14 mouse cellular contexts compared by ENCODE assay signal in genomic region chr7:16441241-16441640, GRCm38 (mm10). TPM values are rescaled to one million over a fixed set of nuclear protein-coding genes. Genes with fewer than 3 reads are reported as not detected.
A peak's percentile ranks its signal among the peaks of the same experiment; 100 is the strongest.
DNase-seq lines count a peak whose midpoint lies in the region; ATAC-seq and TF ChIP-seq lines count a peak whose summit lies in the region.
"Had no signal": no experiment of that assay in that cellular context is flagged by ENCODE, and none has a peak within 500 bp of the region (broad histone marks: within the 10 kb centered on the region; RNA-seq: fewer than 3 reads in every experiment).

No protein-coding gene starts in this region.

- peaks cover 5% of the 10 kb centered on the region; the same call in 1 of the 2 replicates for H3K36me3 ChIP-seq in forebrain, postnatal 0 days (ENCODE audit: insufficient read depth)
- peaks cover 10% of the 10 kb centered on the region for H3K36me3 ChIP-seq in forebrain, embryonic 13.5 days (ENCODE audit: poor library complexity, severe bottlenecking)
- H3K36me3 ChIP-seq in thymus, adult 2 months (ENCODE audit: control insufficient read depth, insufficient read depth, low read length), result peaks cover under 1% of the 10 kb centered on the region; the same call in 1 of the 2 replicates

- peak; percentile 22; the same call in 1 of the 2 replicates for TF ChIP-seq CTCF in forebrain, postnatal 0 days (IDR thresholded peaks at IDR 0.05; ENCODE audit: low read depth)
- no peak for TF ChIP-seq CTCF in thymus, adult 2 months (IDR thresholded peaks at IDR 0.05; ENCODE audit: borderline replicate concordance, control insufficient read depth, extremely low read depth, insufficient read depth, low read length, poor library complexity)

- no peak overlapping the region for H3K4me2 ChIP-seq in forebrain, postnatal 0 days (ENCODE audit: low read depth)
- no peak overlapping the region for H3K4me2 ChIP-seq in forebrain, embryonic 13.5 days

- no peaks in the 10 kb centered on the region for H3K9me3 ChIP-seq in forebrain, postnatal 0 days (ENCODE audit: low read length)
- H3K9me3 ChIP-seq in forebrain, embryonic 13.5 days (replicated peaks), result no peaks in the 10 kb centered on the region

- no peak overlapping the region for H3K27ac ChIP-seq in forebrain, postnatal 0 days (ENCODE audit: low read depth, low read length)
- H3K27ac ChIP-seq in forebrain, embryonic 13.5 days, result no peak overlapping the region
- no peak overlapping the region for H3K27ac ChIP-seq in thymus, adult 2 months (ENCODE audit: control insufficient read depth, insufficient read depth, low read length)
- H3K27ac ChIP-seq: macrophage had no signal

- no peak overlapping the region for H3K9ac ChIP-seq in forebrain, postnatal 0 days
- H3K9ac ChIP-seq in forebrain, embryonic 13.5 days, result no peak overlapping the region

- H3K4me1 ChIP-seq in forebrain, postnatal 0 days (ENCODE audit: insufficient read depth), result no peaks in the 10 kb centered on the region
- no peaks in the 10 kb centered on the region for H3K4me1 ChIP-seq in forebrain, embryonic 13.5 days
- no peaks in the 10 kb centered on the region for H3K4me1 ChIP-seq in thymus, adult 2 months (replicated peaks; ENCODE audit: control insufficient read depth, insufficient read depth, low read length)

- no peak for DNase-seq in forebrain, postnatal 0 days
- DNase-seq in thymus, adult 2 months, result peak; percentile 40
- no peak for DNase-seq in thymus, adult 18-20 months
- peak; percentile 72 for DNase-seq in induced T-regulatory cell, adult 2 months (ENCODE audit: low read depth)
- DNase-seq in right cerebral cortex, postnatal 36 days (ENCODE audit: low spot score in 2 of 2), result no peak
- DNase-seq in kidney, adult 8-10 months, result no peak
- no peak for DNase-seq in frontal cortex, postnatal 25 days (ENCODE audit: low spot score in 2 of 2)
- DNase-seq: cerebellum, postnatal 25 days; kidney, postnatal 25 days; right cerebral cortex, postnatal 4 days had no signal

- TF ChIP-seq POLR2A in thymus, adult 2 months (IDR thresholded peaks at IDR 0.05; ENCODE audit: control insufficient read depth, extremely low read depth, insufficient read depth, low read length, poor library complexity), result no peak

- no peak for ATAC-seq in forebrain, postnatal 0 days
- no peak for ATAC-seq in forebrain, embryonic 13.5 days

- H3K27me3 ChIP-seq in forebrain, postnatal 0 days (ENCODE audit: insufficient read depth, low read length), result no peaks in the 10 kb centered on the region
- no peaks in the 10 kb centered on the region for H3K27me3 ChIP-seq in forebrain, embryonic 13.5 days
- H3K27me3 ChIP-seq in thymus, adult 2 months (ENCODE audit: control insufficient read depth, insufficient read depth, low read length), result no peaks in the 10 kb centered on the region

- no peak overlapping the region for H3K4me3 ChIP-seq in forebrain, postnatal 0 days (ENCODE audit: low read depth, low read length)
- H3K4me3 ChIP-seq in forebrain, embryonic 13.5 days, result no peak overlapping the region
- no peak overlapping the region for H3K4me3 ChIP-seq in thymus, adult 2 months (ENCODE audit: control insufficient read depth, insufficient read depth, low read length)

RNA-seq across cellular contexts. Expression of gene Tmem160, which starts 11.3 kb away (rescaled TPM):
- 40.1 and 61.2 TPM in 2 replicates for total RNA-seq in forebrain, postnatal 0 days (2014; rRNA removed)
- polyA plus RNA-seq in forebrain, postnatal 0 days (2015; fragmentation: Nextera tagmentation; extraction: Ambion mirVana), result 105 and 130 TPM in 2 replicates
- 55.7 and 56.4 TPM in 2 replicates for polyA plus RNA-seq in forebrain, embryonic 13.5 days (2015; fragmentation: Nextera tagmentation; extraction: Ambion mirVana)
- polyA plus RNA-seq in thymus, adult 2 months (2012; rRNA removed), result 225 and 228 TPM in 2 replicates

RNA-seq across cellular contexts. Expression of gene Npas1, which starts 36.3 kb away (rescaled TPM):
- 10.1 and 10.2 TPM in 2 replicates for total RNA-seq in forebrain, postnatal 0 days (2014; rRNA removed)
- polyA plus RNA-seq in forebrain, postnatal 0 days (2015; fragmentation: Nextera tagmentation; extraction: Ambion mirVana), result 12.6 and 14.7 TPM in 2 replicates
- 2.1 and 3.4 TPM in 2 replicates for polyA plus RNA-seq in forebrain, embryonic 13.5 days (2015; fragmentation: Nextera tagmentation; extraction: Ambion mirVana)
- polyA plus RNA-seq in thymus, adult 2 months (2012; rRNA removed), result 0.17 and 0.28 TPM in 2 replicates
- total RNA-seq: gastrocnemius, postnatal 4 days; hematopoietic stem cell, adult 5-6 weeks had no signal
- polyA plus RNA-seq: macrophage had no signal

RNA-seq across cellular contexts. Expression of gene Zc3h4, which starts 40.5 kb away (rescaled TPM):
- 36.7 and 57.5 TPM in 2 replicates for total RNA-seq in forebrain, postnatal 0 days (2014; rRNA removed)
- 9.4 and 11.0 TPM in 2 replicates for polyA plus RNA-seq in forebrain, postnatal 0 days (2015; fragmentation: Nextera tagmentation; extraction: Ambion mirVana)
- 19.5 and 20.5 TPM in 2 replicates for polyA plus RNA-seq in forebrain, embryonic 13.5 days (2015; fragmentation: Nextera tagmentation; extraction: Ambion mirVana)
- 81.3 and 100 TPM in 2 replicates for polyA plus RNA-seq in thymus, adult 2 months (2012; rRNA removed)

RNA-seq across cellular contexts. Expression of gene Sae1, which starts 53.6 kb away (rescaled TPM):
- total RNA-seq in forebrain, postnatal 0 days (2014; rRNA removed), result 114 and 122 TPM in 2 replicates
- polyA plus RNA-seq in forebrain, postnatal 0 days (2015; fragmentation: Nextera tagmentation; extraction: Ambion mirVana), result 197 and 211 TPM in 2 replicates
- polyA plus RNA-seq in forebrain, embryonic 13.5 days (2015; fragmentation: Nextera tagmentation; extraction: Ambion mirVana), result 355 and 370 TPM in 2 replicates
- polyA plus RNA-seq in thymus, adult 2 months (2012; rRNA removed), result 61.0 and 66.8 TPM in 2 replicates

Comparison
In these comparisons a context has a peak if more than half of its experiments do, and no peak if none do; other contexts are left out.
1. DNase-seq: peak in thymus, adult 2 months (single experiment) and induced T-regulatory cell, adult 2 months (single experiment); none in forebrain, postnatal 0 days (single experiment), thymus, adult 18-20 months (0 of 2), right cerebral cortex, postnatal 36 days (0 of 2), kidney, adult 8-10 months (0 of 2) and frontal cortex, postnatal 25 days (0 of 2).